Comparison of ENCODE assay signal across 11 mouse cellular contexts in the genomic region with DNA sequence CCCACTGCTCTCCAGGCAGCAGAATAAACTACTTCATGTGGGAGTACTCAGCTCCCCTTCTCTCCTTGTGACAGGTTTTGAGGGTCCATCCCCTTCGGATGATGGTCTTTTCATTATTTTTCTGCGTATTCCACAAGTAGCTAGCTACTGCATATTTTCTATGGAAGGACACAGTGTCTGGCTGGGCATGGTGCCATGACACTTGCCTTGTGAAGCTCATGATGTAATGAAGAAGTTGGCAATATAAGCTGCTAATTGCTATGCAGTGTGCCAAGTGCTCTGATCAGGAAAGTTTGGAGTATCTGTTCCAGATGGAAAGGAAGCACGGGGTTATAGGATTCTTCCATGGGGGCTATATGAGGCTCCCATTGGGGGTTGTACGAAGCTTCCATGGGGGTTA.
A peak's percentile ranks its signal among the peaks of the same experiment; 100 is the strongest.
DNase-seq lines count a peak whose midpoint lies in the region; ATAC-seq and TF ChIP-seq lines count a peak whose summit lies in the region.
"Had no signal": no experiment of that assay in that cellular context is flagged by ENCODE, and none has a peak within 500 bp of the region (broad histone marks: within the 10 kb centered on the region; RNA-seq: fewer than 3 reads in every experiment).

No protein-coding gene starts in this region.

- H3K4me2 ChIP-seq in heart, postnatal 0 days (ENCODE audit: low read depth, low read length), result no peak overlapping the region
- no peak overlapping the region for H3K4me2 ChIP-seq in liver, embryonic 11.5 days
- H3K4me2 ChIP-seq: liver, embryonic 12.5 days had no signal

- no peaks in the 10 kb centered on the region for H3K9me3 ChIP-seq in heart, postnatal 0 days (replicated peaks; ENCODE audit: control insufficient read depth, low read length)
- H3K9me3 ChIP-seq in liver, embryonic 11.5 days (ENCODE audit: control insufficient read depth, low read length), result no peaks in the 10 kb centered on the region
- H3K9me3 ChIP-seq: liver, embryonic 12.5 days had no signal

- peaks cover 5% of the 10 kb centered on the region; the same call in 1 of the 2 replicates for H3K4me1 ChIP-seq in heart, postnatal 0 days (ENCODE audit: control insufficient read depth, insufficient read depth)
- no peaks in the 10 kb centered on the region for H3K4me1 ChIP-seq in liver, embryonic 11.5 days (replicated peaks; ENCODE audit: control insufficient read depth, insufficient read depth, low read length)
- H3K4me1 ChIP-seq: liver, embryonic 12.5 days had no signal

- no peak overlapping the region for H3K27ac ChIP-seq in heart, postnatal 0 days (ENCODE audit: low read depth)
- no peak overlapping the region for H3K27ac ChIP-seq in liver, embryonic 11.5 days (ENCODE audit: low read depth, low read length)
- H3K27ac ChIP-seq: liver, embryonic 12.5 days had no signal

- H3K36me3 ChIP-seq in heart, postnatal 0 days (replicated peaks; ENCODE audit: control insufficient read depth, insufficient read depth, low read length), result no peaks in the 10 kb centered on the region
- H3K36me3 ChIP-seq in liver, embryonic 11.5 days (ENCODE audit: control insufficient read depth, insufficient read depth, low read length), result no peaks in the 10 kb centered on the region
- H3K36me3 ChIP-seq: liver, embryonic 12.5 days had no signal

- no peaks in the 10 kb centered on the region for H3K27me3 ChIP-seq in heart, postnatal 0 days (ENCODE audit: control insufficient read depth, insufficient read depth, low read length)
- H3K27me3 ChIP-seq in liver, embryonic 11.5 days (replicated peaks; ENCODE audit: control insufficient read depth, insufficient read depth, low read length), result no peaks in the 10 kb centered on the region
- H3K27me3 ChIP-seq: liver, embryonic 12.5 days had no signal

- intact Hi-C loops in heart, postnatal 25 days (cut with DNase I), result no loop called here

- ATAC-seq in heart, postnatal 0 days (ENCODE audit: insufficient read depth, low read depth), result no peak
- ATAC-seq in liver, embryonic 11.5 days (replicated peaks; ENCODE audit: low FRiP score), result no peak
- ATAC-seq: activated CD4-positive, CD25-positive, alpha-beta regulatory T cell, adult 4 months; liver, embryonic 12.5 days had no signal

- H3K4me3 ChIP-seq in heart, postnatal 0 days (ENCODE audit: low read depth, low read length), result no peak overlapping the region
- no peak overlapping the region for H3K4me3 ChIP-seq in liver, embryonic 11.5 days (ENCODE audit: low read depth, low read length)
- H3K4me3 ChIP-seq: liver, embryonic 12.5 days had no signal

- no peak overlapping the region for H3K9ac ChIP-seq in heart, postnatal 0 days (replicated peaks; ENCODE audit: low read depth, low read length)
- no peak overlapping the region for H3K9ac ChIP-seq in liver, embryonic 11.5 days (ENCODE audit: low read depth, low read length)
- H3K9ac ChIP-seq: liver, embryonic 12.5 days had no signal

- 66% methylated on average over 4 of the region's 4 CpGs for WGBS in heart, postnatal 0 days
- 82% methylated on average over 4 of the region's 4 CpGs for WGBS in liver, embryonic 11.5 days

- TF ChIP-seq CTCF in heart, postnatal 0 days (IDR thresholded peaks at IDR 0.05; ENCODE audit: low read depth), result no peak

- TF ChIP-seq EP300 in heart, postnatal 0 days (IDR thresholded peaks at IDR 0.05; ENCODE audit: low read depth), result no peak

- DNase-seq in heart, postnatal 0 days (ENCODE audit: low spot score), result peak; percentile 26
- no peak for DNase-seq in heart, postnatal 25 days (ENCODE audit: low spot score)
- DNase-seq in right cerebral cortex, postnatal 10 days (ENCODE audit: low spot score in 2 of 2), result peak; percentile 60 to 63
- DNase-seq in right cerebral cortex, postnatal 25 days, result no peak
- peak; percentile 32 to 38 for DNase-seq in cerebellum, postnatal 14 days
- DNase-seq in telencephalon, adult 2 months (ENCODE audit: low read depth, low spot score), result peak; percentile 28
- no peak for DNase-seq in liver, embryonic 11.5 days (ENCODE audit: low spot score)
- DNase-seq: kidney, adult 11 months; thymus, postnatal 25 days had no signal

Comparison
In these comparisons a context has a peak if more than half of its experiments do, and no peak if none do; other contexts are left out.
1. DNase-seq: peak in heart, postnatal 0 days (single experiment), right cerebral cortex, postnatal 10 days (2 of 2), cerebellum, postnatal 14 days (2 of 2) and telencephalon, adult 2 months (single experiment); none in heart, postnatal 25 days (single experiment), right cerebral cortex, postnatal 25 days (single experiment) and liver, embryonic 11.5 days (single experiment).